Mouse (Mus musculus) liver, embryonic 14.5 days (tissue): Measurements from ENCODE around the gene Pmfbp1. TPM values are rescaled to one million over a fixed set of nuclear protein-coding genes. Genes with fewer than 3 reads are reported as not detected.

Experiments used
- ATAC-seq: fragments of 200-750 bp; cut with Nextera tagmentation; 2 replicates; pipeline ENCODE4 v1.8.0; 2017; ENCODE audit warnings: moderate number of reproducible peaks, mild to moderate bottlenecking, moderate library complexity; ENCODE audit not compliant: insufficient read depth
- DNase-seq, 3 experiments: peaks; one replicate each; pipeline ENCODE4 v3.0.0-alpha.2; 2012 to 2013; ENCODE audit warnings: low read depth in 3 of 3, low spot score in 3 of 3
- H3K27ac ChIP-seq: fragments of 300-500 bp; sonication (generic); 2 replicates; pipeline ENCODE4 v1.5.1; 2014; ENCODE audit warnings: moderate library complexity, mild to moderate bottlenecking, control low read depth, inconsistent platforms
- H3K27me3 ChIP-seq: fragments of 300-500 bp; sonication (generic); 2 replicates; pipeline ENCODE4 v1.6.1; 2014; ENCODE audit warnings: mild to moderate bottlenecking, low read length, moderate library complexity; ENCODE audit not compliant: control insufficient read depth, insufficient read depth
- H3K36me3 ChIP-seq: fragments of 300-500 bp; sonication (generic); replicated peaks from 2 replicates; pipeline ENCODE4 v1.6.1; 2014; ENCODE audit warnings: low read depth; ENCODE audit not compliant: control insufficient read depth, insufficient read depth
- H3K4me1 ChIP-seq, 2 experiments: fragments of 200-500 bp in 1 of 2; fragments of 300-500 bp in 1 of 2; sonication (generic) in 1 of 2; replicated peaks; 2 replicates each; pipeline ENCODE4 v1.6.1; 2012 to 2014; ENCODE audit warnings: antibody characterized with exemption in 1 of 2, inconsistent platforms in 1 of 2, low read length in 1 of 2; ENCODE audit not compliant: control insufficient read depth in 2 of 2, insufficient read depth in 2 of 2
- H3K4me2 ChIP-seq: fragments of 300-500 bp; sonication (generic); 2 replicates; pipeline ENCODE4 v1.6.1; 2014; ENCODE audit warnings: low read depth, mild to moderate bottlenecking, control low read depth, moderate library complexity
- H3K4me3 ChIP-seq, 2 experiments: fragments of 200-500 bp in 1 of 2; fragments of 300-500 bp in 1 of 2; sonication (generic) in 1 of 2; 2 replicates each; pipeline ENCODE4 v1.5.1; 2012 to 2014; ENCODE audit warnings: low read depth in 2 of 2, low read length in 2 of 2, mild to moderate bottlenecking in 2 of 2, control low read depth in 1 of 2, inconsistent platforms in 1 of 2, moderate library complexity in 1 of 2; ENCODE audit not compliant: insufficient read depth in 1 of 2
- H3K9ac ChIP-seq: fragments of 300-500 bp; sonication (generic); replicated peaks from 2 replicates; pipeline ENCODE4 v1.6.1; 2014; ENCODE audit warnings: mild to moderate bottlenecking, control low read depth, moderate library complexity
- H3K9me3 ChIP-seq: fragments of 300-500 bp; sonication (generic); 2 replicates; pipeline ENCODE4 v1.6.1; 2016; ENCODE audit warnings: low read length, mixed read lengths; ENCODE audit not compliant: control insufficient read depth
- CTCF ChIP-seq: IDR thresholded peaks from 2 replicates; pipeline ENCODE4 v1.5.1; 2016; ENCODE audit warnings: antibody characterized with exemption, low read depth, control low read depth
- EP300 ChIP-seq: IDR thresholded peaks from 2 replicates; pipeline ENCODE4 v1.6.1; 2016; ENCODE audit warnings: antibody characterized with exemption, low read depth
- WGBS: fragments of 180-500 bp; shearing (Covaris S2); extraction: QIAGEN DNeasy Blood & Tissue Kit; methylation state at CpG from one replicate; pipeline ENCODE4 v1.1.7; 2014; ENCODE audit not compliant: insufficient replicate concordance; 5-methylcytosine and 5-hydroxymethylcytosine counted together
- polyA plus RNA-seq, 2 experiments: library from polyadenylated mRNA; depleted of rRNA in 1 of 2; stranded (reverse) in 1 of 2; unstranded in 1 of 2; fragments of >200 nt; fragmentation: Nextera tagmentation in 1 of 2; extraction: Ambion mirVana in 1 of 2; gene quantifications; 2 replicates each; pipeline versions ENCODE4 v1.2.1 to v1.2.3; 2012 to 2014

Pmfbp1 gene
- polyA plus RNA-seq, 2 experiments: not detected

- no peak for TF ChIP-seq CTCF
- no peak for TF ChIP-seq EP300
- Histone ChIP-seq H3K4me1 (no peaks in the 10 kb centered on the region), H3K27me3 (no peaks in the 10 kb centered on the region), H3K4me3 (no peak overlapping the region), H3K27ac (no peak overlapping the region), H3K4me2 (no peak overlapping the region), H3K9me3 (no peaks in the 10 kb centered on the region), H3K9ac (no peak overlapping the region), H3K36me3 (no peaks in the 10 kb centered on the region)
- DNase-seq: no peak
- no peak for ATAC-seq
- WGBS: 79% methylated on average over 12 of the region's 12 CpGs
Measured at GRCm38 (mm10) chr8:109458580-109458979, 35.2 kb upstream of the Pmfbp1 start.

- ATAC-seq: no peak
- Histone ChIP-seq H3K4me2 (no peak overlapping the region), H3K27ac (no peak overlapping the region), H3K9ac (no peak overlapping the region), H3K4me1 (no peaks in the 10 kb centered on the region), H3K4me3 (no peak overlapping the region), H3K9me3 (no peaks in the 10 kb centered on the region), H3K27me3 (no peaks in the 10 kb centered on the region), H3K36me3 (no peaks in the 10 kb centered on the region)
- DNase-seq: no peak
- WGBS: 48% methylated on average over 2 of the region's 2 CpGs
- TF ChIP-seq EP300 (no peak), CTCF (no peak)
Measured at GRCm38 (mm10) chr8:109463075-109463474, 30.8 kb upstream of the Pmfbp1 start.

DNA sequence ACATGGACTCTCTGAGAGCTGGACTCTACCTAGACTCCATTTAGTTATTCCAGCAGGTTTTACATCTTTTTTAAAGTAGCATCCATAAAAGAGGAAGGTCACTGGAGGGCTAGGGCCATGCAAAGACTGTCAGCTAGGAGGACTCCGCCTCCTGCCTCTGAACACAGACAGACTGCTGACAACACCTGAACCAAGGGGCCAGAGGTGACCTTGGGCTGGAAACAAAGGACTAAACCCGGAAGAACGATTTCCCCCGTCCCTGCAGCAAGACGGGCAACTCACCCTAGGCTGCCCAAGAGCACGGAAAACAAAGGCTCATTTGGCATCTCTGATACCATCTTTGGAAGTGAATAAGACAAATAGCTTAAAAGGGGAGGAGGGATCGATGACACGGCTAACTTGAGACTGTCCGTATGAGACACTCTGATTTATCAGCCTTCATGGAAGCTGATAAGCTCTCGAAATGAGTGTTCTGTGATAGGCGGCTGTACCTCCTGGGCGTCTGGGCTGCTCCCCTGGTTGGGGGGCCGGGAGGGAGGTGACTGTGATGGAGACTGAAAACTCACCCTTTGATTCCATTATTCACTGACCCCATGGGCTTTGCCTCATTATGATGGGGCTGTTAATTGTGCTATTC lies 30.0 kb upstream of the Pmfbp1 start:
- Histone ChIP-seq H3K9ac (no peak overlapping the region), H3K4me2 (no peak overlapping the region), H3K4me3 (no peak overlapping the region), H3K27me3 (no peaks in the 10 kb centered on the region), H3K9me3 (no peaks in the 10 kb centered on the region), H3K4me1 (no peaks in the 10 kb centered on the region), H3K36me3 (no peaks in the 10 kb centered on the region), H3K27ac (no peak overlapping the region)
- ATAC-seq (no peak), DNase-seq (no peak)
- TF ChIP-seq EP300: no peak
- no peak for TF ChIP-seq CTCF
- WGBS: 26% methylated on average over 13 of the region's 13 CpGs

DNA sequence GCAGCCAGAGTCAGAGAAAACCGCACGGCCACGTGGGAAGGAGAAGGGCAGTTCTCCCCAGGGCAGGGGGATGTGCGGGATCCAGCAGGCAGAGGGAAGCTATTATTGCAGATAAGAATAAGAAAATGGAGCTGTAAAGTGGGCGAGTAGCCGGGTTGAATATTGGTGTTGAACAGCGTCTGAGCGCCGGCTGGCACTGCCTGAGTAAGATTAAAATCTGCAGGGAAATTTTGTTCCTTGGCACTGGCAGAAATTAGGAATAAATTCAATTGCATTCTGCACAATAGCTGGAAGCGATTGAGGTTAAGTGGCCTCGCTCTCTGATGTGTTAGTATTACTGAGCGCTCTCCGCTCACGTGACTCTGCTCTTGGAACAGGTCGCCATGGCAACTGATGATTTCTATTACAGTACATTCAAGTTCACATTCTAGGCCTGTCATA lies 29.4 kb upstream of the Pmfbp1 start:
- Histone ChIP-seq H3K4me2 (no peak overlapping the region), H3K9me3 (no peaks in the 10 kb centered on the region), H3K4me1 (no peaks in the 10 kb centered on the region), H3K27me3 (no peaks in the 10 kb centered on the region), H3K27ac (no peak overlapping the region), H3K36me3 (no peaks in the 10 kb centered on the region), H3K9ac (no peak overlapping the region), H3K4me3 (no peak overlapping the region)
- TF ChIP-seq EP300: no peak
- no peak for TF ChIP-seq CTCF
- ATAC-seq (no peak), DNase-seq (no peak)
- WGBS: 43% methylated on average over 15 of the region's 15 CpGs

GRCm38 (mm10) chr8:109465056-109465455 lies 28.8 kb upstream of the Pmfbp1 start:
- Histone ChIP-seq H3K27ac (no peak overlapping the region), H3K9me3 (no peaks in the 10 kb centered on the region), H3K4me1 (no peaks in the 10 kb centered on the region), H3K4me3 (no peak overlapping the region), H3K27me3 (no peaks in the 10 kb centered on the region), H3K9ac (no peak overlapping the region), H3K36me3 (no peaks in the 10 kb centered on the region), H3K4me2 (no peak overlapping the region)
- no peak for TF ChIP-seq CTCF
- no peak for TF ChIP-seq EP300
- ATAC-seq: no peak
- 57% methylated on average over 3 of the region's 3 CpGs for WGBS
- no peak for DNase-seq
